Mouse (Mus musculus) heart, adult 9 months (tissue): Measurements from ENCODE around the gene Adgrg6.

Experiments used
- DNase-seq, 2 experiments: peaks; one replicate each; pipeline ENCODE4 v3.0.0; 2022; ENCODE audit warnings: low spot score in 2 of 2

The Adgrg6 gene

GRCm38 (mm10) chr10:14544941-14545717 lies at the start of gene Adgrg6:
Gene Adgrg6, minus strand, starts transcription at chr10:14545659.
- DNase-seq, result peak; percentile 40 to 43

GRCm38 (mm10) chr10:14592215-14592614 lies 46.8 kb upstream of the Adgrg6 start:
- DNase-seq, result no peak

GRCm38 (mm10) chr10:14590816-14591215 lies 45.4 kb upstream of the Adgrg6 start:
- DNase-seq, result no peak

GRCm38 (mm10) chr10:14589667-14590066 lies 44.2 kb upstream of the Adgrg6 start:
- no peak for DNase-seq

- no peak for DNase-seq
Measured at GRCm38 (mm10) chr10:14583496-14583895, 38.0 kb upstream of the Adgrg6 start.

- no peak for DNase-seq
Measured at GRCm38 (mm10) chr10:14574255-14574654, 28.8 kb upstream of the Adgrg6 start.

- no peak for DNase-seq
Measured at GRCm38 (mm10) chr10:14571143-14571542, 25.7 kb upstream of the Adgrg6 start.

GRCm38 (mm10) chr10:14570616-14571015 lies 25.2 kb upstream of the Adgrg6 start:
- no peak for DNase-seq

- no peak for DNase-seq
Measured at GRCm38 (mm10) chr10:14546111-14546551, 672 bp upstream of the Adgrg6 start.

- DNase-seq, result no peak
Measured at GRCm38 (mm10) chr10:14544608-14544940, 885 bp downstream of the Adgrg6 start.

GRCm38 (mm10) chr10:14543511-14544067 lies 1.9 kb downstream of the Adgrg6 start:
- DNase-seq, result no peak

- no peak for DNase-seq
Measured at GRCm38 (mm10) chr10:14537102-14537501, 8.4 kb downstream of the Adgrg6 start.

- DNase-seq, result peak; percentile 17 to 32
Measured at GRCm38 (mm10) chr10:14531090-14531489, 14.4 kb downstream of the Adgrg6 start.

- no peak for DNase-seq
Measured at GRCm38 (mm10) chr10:14530670-14531069, 14.8 kb downstream of the Adgrg6 start.

- no peak for DNase-seq
Measured at GRCm38 (mm10) chr10:14527765-14528164, 17.7 kb downstream of the Adgrg6 start.

GRCm38 (mm10) chr10:14522729-14523128 lies 22.7 kb downstream of the Adgrg6 start:
- DNase-seq, result no peak

GRCm38 (mm10) chr10:14520912-14521675 lies 24.4 kb downstream of the Adgrg6 start:
- DNase-seq, result no peak

GRCm38 (mm10) chr10:14517909-14518308 lies 27.6 kb downstream of the Adgrg6 start:
- no peak for DNase-seq

GRCm38 (mm10) chr10:14511904-14512663 lies 33.4 kb downstream of the Adgrg6 start:
- DNase-seq, result no peak

- DNase-seq, result no peak
Measured at GRCm38 (mm10) chr10:14511157-14511556, 34.3 kb downstream of the Adgrg6 start.

GRCm38 (mm10) chr10:14495658-14496057 lies 49.8 kb downstream of the Adgrg6 start:
- DNase-seq, result no peak

- no peak for DNase-seq
Measured at GRCm38 (mm10) chr10:14495204-14495603, 50.3 kb downstream of the Adgrg6 start.
